Mouse (Mus musculus): ENCODE measurements around the gene Afap1.

Afap1 gene

DNA sequence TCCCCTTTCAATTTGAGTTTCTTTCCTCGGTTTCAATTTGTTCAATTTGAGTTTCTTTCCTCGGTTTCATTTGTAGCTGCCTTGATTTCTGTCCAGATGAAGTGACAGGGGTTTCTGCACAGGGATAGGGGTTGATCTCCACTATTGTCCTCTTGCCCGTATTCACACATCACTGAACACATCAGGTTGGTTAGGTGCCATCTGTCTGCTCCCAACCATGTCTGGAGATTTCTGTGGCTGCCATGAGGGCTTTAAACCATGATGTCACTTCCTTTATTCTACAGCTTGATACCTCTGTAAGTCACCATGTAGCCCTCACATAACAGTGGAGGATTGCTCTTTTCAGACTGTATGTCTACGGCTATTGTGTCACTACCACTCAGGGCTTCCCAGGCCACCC lies 4.0 kb downstream of the Afap1 start:
- no peak for DNase-seq (ENCODE audit: low read depth)

DNA sequence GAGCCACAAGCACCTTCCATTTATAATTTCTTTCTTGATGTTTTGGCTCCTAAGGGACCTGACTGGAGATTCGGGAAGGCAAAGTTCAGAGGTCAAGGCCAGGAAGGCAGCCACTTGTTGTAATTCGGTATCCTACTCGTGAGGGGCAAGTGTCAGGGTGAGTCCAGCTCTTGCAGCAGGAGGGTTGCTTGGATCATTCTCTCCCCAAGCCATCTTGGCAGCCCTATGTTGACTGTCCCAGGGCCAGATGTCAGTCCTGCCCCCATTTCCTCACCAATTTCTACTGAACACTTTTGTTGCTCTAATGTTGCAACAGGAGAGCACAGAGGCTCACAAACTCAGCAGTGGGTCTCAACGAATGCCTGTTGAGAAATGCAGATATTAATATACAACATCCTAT lies 5.0 kb downstream of the Afap1 start:
- no peak for DNase-seq (ENCODE audit: low read depth)

DNA sequence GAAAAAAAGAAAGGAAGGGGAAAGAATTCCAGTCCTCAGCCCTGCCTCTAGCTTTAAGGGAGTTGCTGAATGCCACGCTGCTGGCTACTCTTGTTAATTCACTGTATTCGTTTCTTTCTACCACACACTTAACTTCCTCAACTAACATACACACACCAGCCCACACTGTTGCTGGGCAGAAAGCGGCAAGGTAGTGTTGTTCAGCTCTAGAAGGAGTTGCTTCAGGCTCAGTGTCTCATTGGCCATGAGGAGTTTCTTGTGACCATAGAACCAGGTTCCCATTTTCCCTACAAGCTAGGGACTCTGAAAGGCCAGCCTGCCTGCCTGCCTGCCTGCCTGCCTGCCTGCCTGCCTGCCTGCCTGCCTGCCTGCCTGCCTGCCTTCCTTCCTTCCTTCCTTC lies 5.9 kb downstream of the Afap1 start:
- no peak for DNase-seq (ENCODE audit: low read depth)

DNA sequence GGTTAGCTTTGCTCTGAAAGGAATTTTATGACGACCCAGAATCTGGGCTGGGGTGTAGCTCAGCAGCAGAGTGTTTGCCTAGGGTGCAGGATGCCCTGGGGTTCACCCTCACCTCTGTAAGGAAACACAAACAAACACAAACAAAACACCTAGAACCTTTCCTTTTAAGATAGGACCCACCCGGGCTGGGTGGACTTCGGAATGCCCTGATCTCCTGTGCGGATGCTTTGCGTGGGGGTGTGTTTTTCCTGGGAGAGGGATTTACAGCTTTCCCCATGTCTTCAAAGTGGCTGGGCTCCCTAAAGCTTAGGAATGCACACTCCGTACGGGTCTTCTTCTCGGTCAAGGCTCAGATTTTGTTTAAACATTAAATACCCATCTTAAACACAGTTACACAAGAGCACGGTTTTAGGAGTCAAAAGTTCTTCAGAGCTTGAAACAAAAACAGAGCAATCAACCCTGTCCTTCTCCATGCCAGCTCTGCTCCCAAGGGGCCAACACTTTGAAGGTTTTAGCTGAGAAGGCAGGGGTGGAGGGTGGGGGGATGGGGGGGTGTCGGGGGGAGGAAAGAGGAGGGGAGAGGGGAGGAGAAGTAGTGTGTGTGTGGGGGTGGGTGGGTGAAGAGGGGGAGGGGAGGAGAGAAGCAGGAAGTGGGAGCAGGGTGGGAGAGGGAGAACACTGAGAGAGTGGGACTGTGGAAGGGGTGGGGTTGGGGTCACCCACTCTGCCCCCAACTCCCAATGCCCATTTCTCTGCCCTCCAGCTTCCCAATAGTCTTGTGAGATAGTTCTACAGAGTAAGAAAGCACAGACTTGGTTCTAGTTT lies 7.5 kb downstream of the Afap1 start:
- no peak for DNase-seq (ENCODE audit: low read depth)

- no peak for DNase-seq (ENCODE audit: low read depth)
Measured at GRCm38 (mm10) chr5:35901226-35901809, 8.2 kb downstream of the Afap1 start.

DNA sequence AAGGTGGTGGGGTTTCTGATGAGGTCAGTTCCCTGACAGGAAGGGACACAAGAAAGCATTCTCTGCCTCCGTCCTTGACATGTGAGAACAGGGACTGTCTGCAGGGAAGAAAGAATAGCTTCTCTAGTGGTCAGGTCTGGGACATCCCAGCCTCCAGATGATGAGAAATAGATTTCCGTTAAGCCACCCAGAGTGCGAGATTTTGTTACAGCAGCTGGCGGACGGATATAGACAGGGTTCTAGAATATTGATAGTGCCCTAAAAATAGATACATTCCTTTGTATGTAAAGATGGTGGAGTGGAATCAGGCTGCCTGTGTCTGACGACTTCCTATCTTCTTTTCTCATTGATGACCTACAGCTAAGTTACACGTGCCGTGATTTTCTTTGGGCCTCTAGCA lies 10.3 kb downstream of the Afap1 start:
- DNase-seq (ENCODE audit: low read depth), result no peak

DNA sequence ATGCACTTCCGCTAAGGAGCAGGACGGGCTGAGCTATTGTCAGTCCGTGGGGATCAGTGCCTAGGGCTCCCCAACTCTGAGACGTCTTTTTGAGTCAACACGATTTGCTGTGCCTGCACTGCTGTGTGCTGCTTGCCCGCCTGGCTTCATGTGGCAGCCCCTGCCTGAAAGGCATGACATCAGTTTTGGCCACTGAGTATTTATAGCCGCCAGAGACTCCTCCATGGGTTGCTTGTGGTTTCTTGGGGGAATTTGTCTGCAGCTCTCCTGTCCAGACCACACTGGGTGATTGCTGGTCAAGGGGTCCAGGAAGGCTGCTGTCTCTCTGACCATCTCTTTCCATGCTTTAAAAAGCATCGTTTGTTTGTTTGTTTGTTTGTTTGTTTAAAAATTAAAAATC lies 12.2 kb downstream of the Afap1 start:
- no peak for DNase-seq (ENCODE audit: low read depth)

- DNase-seq (ENCODE audit: low read depth), result no peak
Measured at GRCm38 (mm10) chr5:35907090-35907489, 14.0 kb downstream of the Afap1 start.

GRCm38 (mm10) chr5:35907633-35908426 lies 14.7 kb downstream of the Afap1 start:
- no peak for DNase-seq (ENCODE audit: low read depth)

DNA sequence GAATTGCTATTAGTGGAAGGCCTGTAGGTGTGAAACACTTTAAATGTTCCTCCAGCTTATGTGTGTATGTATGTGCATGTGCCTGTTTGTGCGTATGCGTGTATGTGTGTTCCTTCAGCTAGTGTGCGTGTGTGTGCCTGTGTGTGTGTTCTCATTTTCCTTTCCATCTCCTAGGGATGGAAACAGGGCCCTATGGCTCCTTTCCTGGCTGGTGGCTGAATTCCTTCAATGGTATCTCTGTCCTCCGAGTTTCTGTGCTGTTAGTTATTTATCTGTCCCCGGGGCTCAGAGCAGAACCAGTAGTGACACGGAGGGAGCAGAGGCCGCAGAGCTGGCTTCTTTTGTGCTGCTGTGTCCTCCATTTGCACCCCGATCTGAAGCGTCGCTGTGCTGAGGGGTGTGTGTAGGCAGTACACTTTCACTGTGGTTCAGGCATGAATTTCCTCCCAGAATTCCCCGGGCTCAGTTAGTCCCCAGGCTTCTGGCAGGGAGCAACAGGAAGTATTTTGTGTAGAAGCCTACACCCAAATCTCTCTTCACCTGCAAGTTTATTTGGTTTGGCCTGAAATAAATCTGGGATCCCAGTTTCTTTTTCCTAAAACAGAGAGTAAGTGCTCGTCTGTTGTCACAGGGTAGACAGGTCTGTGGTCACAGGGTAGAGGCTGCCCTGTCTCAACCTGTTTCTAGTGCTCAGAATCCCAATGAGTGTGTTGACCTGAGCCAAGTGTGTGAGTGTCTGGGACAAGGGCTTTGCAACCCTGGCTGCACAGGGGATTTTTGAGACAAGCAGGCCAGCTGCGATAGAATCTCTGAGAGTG lies 15.7 kb downstream of the Afap1 start:
- peak; percentile 27 for DNase-seq (ENCODE audit: low read depth)

GRCm38 (mm10) chr5:35915629-35916300 lies 22.6 kb downstream of the Afap1 start:
- DNase-seq (ENCODE audit: low read depth), result no peak

DNA sequence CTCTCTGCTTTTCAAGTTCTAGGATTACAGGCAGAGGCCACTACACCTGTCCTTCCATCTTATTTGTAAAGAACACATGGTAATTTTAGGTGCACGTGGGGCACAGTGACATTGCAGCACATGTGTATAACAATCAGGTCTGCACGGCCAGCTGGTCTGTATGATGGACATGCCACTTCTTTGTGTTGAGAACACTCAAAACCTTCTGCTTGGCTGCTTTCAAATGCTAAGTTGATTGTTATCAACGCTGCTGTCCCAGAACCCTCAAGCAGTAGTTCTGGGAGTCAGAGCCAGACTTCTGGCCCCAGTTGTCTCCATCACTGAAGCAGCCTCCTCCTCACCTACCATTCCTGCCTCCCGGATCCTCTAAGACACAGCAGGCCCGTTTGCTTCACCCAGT lies 23.5 kb downstream of the Afap1 start:
- no peak for DNase-seq (ENCODE audit: low read depth)

DNA sequence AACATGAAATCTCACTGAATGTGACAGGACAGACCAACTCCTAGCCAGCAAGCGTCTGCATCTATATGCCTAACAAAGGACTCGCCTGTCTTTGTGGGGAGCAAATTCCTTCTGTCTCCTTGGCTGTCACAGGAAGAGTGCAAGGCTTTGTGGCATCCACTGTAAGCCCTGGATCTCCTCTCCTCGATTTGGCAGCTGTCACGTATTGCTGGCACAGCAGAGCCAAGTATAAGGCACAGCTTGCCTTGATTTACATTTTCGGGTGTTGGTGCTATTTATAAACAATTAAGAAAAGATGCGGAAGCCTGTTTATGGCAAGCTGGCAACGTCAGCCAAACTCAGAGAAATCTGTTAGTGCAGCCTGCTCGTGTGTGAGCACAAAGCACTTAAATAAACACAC lies 25.3 kb downstream of the Afap1 start:
- no peak for DNase-seq (ENCODE audit: low read depth)

- no peak for DNase-seq (ENCODE audit: low read depth)
Measured at GRCm38 (mm10) chr5:35920076-35920475, 27.0 kb downstream of the Afap1 start.

- DNase-seq (ENCODE audit: low read depth), result no peak
Measured at GRCm38 (mm10) chr5:35920557-35920956, 27.4 kb downstream of the Afap1 start.

- no peak for DNase-seq (ENCODE audit: low read depth)
Measured at GRCm38 (mm10) chr5:35921141-35921540, 28.0 kb downstream of the Afap1 start.

DNA sequence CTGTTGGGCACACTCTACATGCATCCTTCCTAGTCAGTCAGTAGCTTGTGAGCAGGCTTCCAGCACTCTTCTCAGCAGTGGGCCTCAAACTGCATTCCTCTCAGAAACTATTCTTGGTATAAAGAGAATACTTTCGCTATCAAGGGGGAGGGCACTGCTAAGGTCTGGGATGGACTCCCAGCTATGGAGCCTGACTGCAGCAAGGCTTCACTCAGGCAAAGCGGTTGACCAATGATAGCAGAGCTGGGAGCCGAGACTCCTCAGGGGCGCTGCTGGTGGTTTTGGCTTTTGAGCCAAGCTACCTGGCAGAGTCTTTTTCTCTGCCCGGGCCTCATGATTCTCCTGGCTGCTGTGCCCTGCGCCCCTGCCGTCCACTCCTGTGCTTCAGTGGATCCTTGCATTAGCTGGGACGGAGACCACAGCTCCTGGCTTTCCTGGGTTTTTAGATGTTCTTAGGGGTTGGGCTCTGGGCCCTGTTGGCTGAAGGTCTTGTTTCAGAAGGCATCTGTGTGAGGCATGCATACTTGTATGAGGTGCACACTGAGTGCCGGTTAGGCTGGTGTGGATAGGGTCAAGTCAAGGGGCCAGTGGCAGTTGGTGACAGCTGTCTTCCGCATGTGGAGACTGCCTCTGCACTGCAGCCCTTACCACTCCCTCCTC lies 28.6 kb downstream of the Afap1 start:
- DNase-seq (ENCODE audit: low read depth), result no peak

GRCm38 (mm10) chr5:35923448-35923847 lies 30.3 kb downstream of the Afap1 start:
- DNase-seq (ENCODE audit: low read depth), result no peak

DNA sequence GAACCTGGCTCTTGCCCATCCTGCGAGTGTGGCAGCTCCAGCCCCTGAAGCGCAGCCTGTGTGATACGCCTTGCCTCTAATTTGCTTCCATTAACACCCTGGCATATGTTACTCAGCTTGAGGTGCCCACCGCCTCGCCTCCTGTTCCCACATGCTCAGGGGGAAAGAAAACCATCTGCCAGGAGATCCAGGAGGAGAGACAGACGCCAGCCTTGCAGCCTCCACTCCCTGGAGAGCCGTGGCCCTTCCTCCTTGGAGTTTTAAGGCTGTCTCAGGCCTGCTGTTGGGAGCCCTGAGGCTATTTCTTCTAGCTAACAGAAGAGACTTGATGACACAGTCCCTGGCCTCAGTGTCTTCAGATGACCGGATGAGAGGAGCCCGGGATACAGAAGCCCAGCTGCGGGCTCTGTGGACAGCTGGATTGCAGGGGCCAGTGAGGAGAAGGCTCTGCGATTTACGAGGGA lies 32.1 kb downstream of the Afap1 start:
- no peak for DNase-seq (ENCODE audit: low read depth)

DNA sequence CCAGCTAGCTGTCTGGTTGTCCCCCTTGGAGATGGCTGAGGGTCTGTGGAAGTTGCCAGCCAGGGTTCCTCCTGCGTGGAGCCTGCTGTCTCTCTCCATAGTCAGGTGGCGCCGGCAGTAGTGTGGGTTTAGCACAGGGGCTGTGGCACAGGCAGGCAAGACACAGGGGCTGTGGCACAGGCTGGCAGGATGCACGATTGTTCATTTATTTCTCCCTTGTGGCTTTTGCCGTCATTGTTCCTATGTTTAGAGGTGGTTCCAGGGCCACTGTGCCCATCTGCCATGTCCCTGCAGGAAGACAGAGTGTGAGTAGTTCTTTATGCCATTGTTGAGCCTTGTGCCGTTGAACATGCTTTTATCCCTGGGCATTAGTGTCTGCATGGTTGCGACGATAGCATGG lies 33.4 kb downstream of the Afap1 start:
- no peak for DNase-seq (ENCODE audit: low read depth)

DNA sequence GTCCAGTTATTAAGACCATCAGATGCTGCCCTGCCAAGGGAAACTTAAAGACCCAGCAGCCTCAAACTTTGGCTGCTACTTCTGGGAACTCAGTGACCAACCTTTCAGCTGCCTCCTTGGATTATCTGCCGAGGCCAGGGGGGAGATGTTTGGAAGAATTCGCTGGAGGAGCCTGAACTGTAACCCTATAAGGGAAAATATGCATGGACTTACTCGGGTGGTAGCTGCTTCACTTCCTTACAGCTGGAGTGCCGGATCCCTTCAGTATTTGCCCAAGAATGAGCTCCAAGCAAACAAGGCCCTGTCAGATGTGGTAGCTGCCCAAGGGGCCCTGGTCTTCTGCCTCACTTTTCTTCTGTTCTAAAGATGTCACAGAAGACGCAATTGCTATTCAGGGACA lies 38.2 kb downstream of the Afap1 start:
- no peak for DNase-seq (ENCODE audit: low read depth)
